Mouse (Mus musculus) embryo, embryonic 11 days (tissue): ENCODE data around the gene Olfr810.

Source experiments
- DNase-seq: peaks from one replicate; pipeline ENCODE4 v3.0.0-alpha.2; 2015

Gene Olfr810

GRCm38 (mm10) chr10:129794817-129795216, at the start of gene Olfr810:
TSS of gene Olfr810 (minus strand) at chr10:129794917.
- DNase-seq = no peak

GRCm38 (mm10) chr10:129804296-129804695, 9.6 kb upstream of the Olfr810 start, which contains the start of gene Olfr811:
TSS of gene Olfr811 (minus strand) at chr10:129804396.
- no peak for DNase-seq

GRCm38 (mm10) chr10:129778123-129778522, 16.6 kb downstream of the Olfr810 start:
- no peak for DNase-seq

- DNase-seq = no peak
Measured at GRCm38 (mm10) chr10:129774338-129774737, 20.4 kb downstream of the Olfr810 start, which contains the start of gene Olfr809. TSS of gene Olfr809 (plus strand) at chr10:129774638.

- no peak for DNase-seq
Measured at GRCm38 (mm10) chr10:129765182-129765581, 29.5 kb downstream of the Olfr810 start, which contains the start of gene Olfr808. TSS of gene Olfr808 (plus strand) at chr10:129765482.

GRCm38 (mm10) chr10:129757693-129758092, 37.0 kb downstream of the Olfr810 start, which contains the start of gene Olfr807:
TSS of gene Olfr807 (minus strand) at chr10:129757793.
- DNase-seq = no peak

GRCm38 (mm10) chr10:129741821-129742220, 52.9 kb downstream of the Olfr810 start, which contains the start of gene Olfr806:
TSS of gene Olfr806 (minus strand) at chr10:129741921.
- no peak for DNase-seq
